15 mouse cellular contexts compared by ENCODE assay signal in genomic region chr9:123296229-123296628, GRCm38 (mm10). TPM values are rescaled to one million over a fixed set of nuclear protein-coding genes. Genes with fewer than 3 reads are reported as not detected.
DNase-seq lines count a peak whose midpoint lies in the region; ATAC-seq lines count a peak whose summit lies in the region.
"Had no signal": no experiment of that assay in that cellular context is flagged by ENCODE, and none has a peak within 500 bp of the region (broad histone marks: within the 10 kb centered on the region; RNA-seq: fewer than 3 reads in every experiment).

No protein-coding gene starts in this region.

- H3K27me3 ChIP-seq in hindbrain, embryonic 14.5 days (ENCODE audit: control insufficient read depth, insufficient read depth, low read length), result no peaks in the 10 kb centered on the region
- H3K27me3 ChIP-seq in hindbrain, embryonic 12.5 days, result no peaks in the 10 kb centered on the region
- H3K27me3 ChIP-seq: embryonic facial prominence, embryonic 15.5 days; midbrain, embryonic 13.5 days had no signal

- no peak overlapping the region for H3K4me2 ChIP-seq in hindbrain, embryonic 14.5 days (replicated peaks)
- no peak overlapping the region for H3K4me2 ChIP-seq in hindbrain, embryonic 12.5 days (replicated peaks)
- H3K4me2 ChIP-seq: embryonic facial prominence, embryonic 15.5 days; midbrain, embryonic 13.5 days had no signal

- no peaks in the 10 kb centered on the region for H3K4me1 ChIP-seq in hindbrain, embryonic 14.5 days (replicated peaks; ENCODE audit: control insufficient read depth, insufficient read depth, low read length)
- no peaks in the 10 kb centered on the region for H3K4me1 ChIP-seq in hindbrain, embryonic 12.5 days
- H3K4me1 ChIP-seq: embryonic facial prominence, embryonic 15.5 days; midbrain, embryonic 13.5 days had no signal

- DNase-seq in hindbrain, embryonic 14.5 days (ENCODE audit: low spot score), result peak; percentile 26
- DNase-seq in adipocyte (ENCODE audit: low spot score), result peak; percentile 74
- DNase-seq in cerebellum, adult 11 months, result peak; percentile 75
- DNase-seq in cerebellum, postnatal 14 days, result peak; percentile 93 to 94
- no peak for DNase-seq in lung, postnatal 14 days
- no peak for DNase-seq in right cerebral cortex, postnatal 4 days
- DNase-seq: gastrocnemius, adult 2 months; heart, adult 18-20 months; liver; lung, adult 2 months; thymus, postnatal 14 days had no signal

- no peaks in the 10 kb centered on the region for H3K9me3 ChIP-seq in hindbrain, embryonic 14.5 days (ENCODE audit: control insufficient read depth, low read length)
- no peaks in the 10 kb centered on the region for H3K9me3 ChIP-seq in hindbrain, embryonic 12.5 days (replicated peaks)
- H3K9me3 ChIP-seq: embryonic facial prominence, embryonic 15.5 days; midbrain, embryonic 13.5 days had no signal

- no peaks in the 10 kb centered on the region for H3K36me3 ChIP-seq in hindbrain, embryonic 14.5 days (replicated peaks; ENCODE audit: control insufficient read depth, insufficient read depth)
- H3K36me3 ChIP-seq in hindbrain, embryonic 12.5 days, result no peaks in the 10 kb centered on the region
- H3K36me3 ChIP-seq: embryonic facial prominence, embryonic 15.5 days; midbrain, embryonic 13.5 days had no signal

- H3K4me3 ChIP-seq in hindbrain, embryonic 14.5 days (replicated peaks; ENCODE audit: low read length), result no peak overlapping the region
- H3K4me3 ChIP-seq in hindbrain, embryonic 12.5 days, result no peak overlapping the region
- H3K4me3 ChIP-seq: embryonic facial prominence, embryonic 15.5 days; gastrocnemius, adult 2 months; midbrain, embryonic 13.5 days had no signal

- H3K9ac ChIP-seq in hindbrain, embryonic 14.5 days, result no peak overlapping the region
- no peak overlapping the region for H3K9ac ChIP-seq in hindbrain, embryonic 12.5 days
- H3K9ac ChIP-seq: embryonic facial prominence, embryonic 15.5 days; midbrain, embryonic 13.5 days had no signal

- ATAC-seq in hindbrain, embryonic 14.5 days (ENCODE audit: low FRiP score), result no peak
- ATAC-seq in hindbrain, embryonic 12.5 days (ENCODE audit: low FRiP score), result no peak
- ATAC-seq: midbrain, embryonic 13.5 days had no signal

- no peak overlapping the region for H3K27ac ChIP-seq in hindbrain, embryonic 14.5 days
- no peak overlapping the region for H3K27ac ChIP-seq in hindbrain, embryonic 12.5 days
- H3K27ac ChIP-seq: embryonic facial prominence, embryonic 15.5 days; gastrocnemius, adult 2 months; macrophage; midbrain, embryonic 13.5 days had no signal

RNA-seq across cellular contexts. Expression of gene Tmem158, which starts 35.7 kb away (rescaled TPM):
- polyA plus RNA-seq in hindbrain, embryonic 14.5 days (2014; fragmentation: Nextera tagmentation; extraction: Ambion mirVana), result 35.2 and 42.0 TPM in 2 replicates
- 17.6 and 18.5 TPM in 2 replicates for polyA plus RNA-seq in hindbrain, embryonic 12.5 days (2016; fragmentation: Nextera tagmentation; extraction: Ambion mirVana)

Comparison
In these comparisons a context has a peak if more than half of its experiments do, and no peak if none do; other contexts are left out.
1. DNase-seq: peak in hindbrain, embryonic 14.5 days (single experiment), adipocyte (single experiment), cerebellum, adult 11 months (single experiment) and cerebellum, postnatal 14 days (2 of 2); none in lung, postnatal 14 days (single experiment) and right cerebral cortex, postnatal 4 days (single experiment).